Mouse (Mus musculus) embryo, embryonic 11.5 days (tissue): Measurements from ENCODE around the gene Znrf4.
A peak's percentile ranks its signal among the peaks of the same experiment; 100 is the strongest.
"Not testable (repeated sequence)": the region's sequence is repeated elsewhere in the genome, so short reads cannot be mapped to it uniquely, and the experiment has no call there.

Experiments
- DNase-seq: peaks from one replicate; pipeline ENCODE4 v3.0.0-alpha.2; 2012; ENCODE audit warnings: low read depth, low spot score

Znrf4 gene

GRCm38 (mm10) chr17:56536192-56536591 is 24.0 kb upstream of the Znrf4 start:
- DNase-seq: no peak

- DNase-seq: no peak
These were observed 12.7 kb upstream of the Znrf4 start for GRCm38 (mm10) chr17:56524943-56525342.

GRCm38 (mm10) chr17:56522744-56523143 is 10.5 kb upstream of the Znrf4 start:
- no peak for DNase-seq

- DNase-seq: no peak
These were observed 3.6 kb upstream of the Znrf4 start for GRCm38 (mm10) chr17:56515690-56516410.

GRCm38 (mm10) chr17:56514916-56515315 is 2.7 kb upstream of the Znrf4 start:
- DNase-seq: no peak

- no peak for DNase-seq
These were observed 2.1 kb upstream of the Znrf4 start for GRCm38 (mm10) chr17:56514330-56514729.

- no peak for DNase-seq
These were observed 532 bp downstream of the Znrf4 start for GRCm38 (mm10) chr17:56511707-56512090.

GRCm38 (mm10) chr17:56510970-56511706 is 1.1 kb downstream of the Znrf4 start:
- no peak for DNase-seq

GRCm38 (mm10) chr17:56510473-56510969 is 1.7 kb downstream of the Znrf4 start:
- no peak for DNase-seq

DNA sequence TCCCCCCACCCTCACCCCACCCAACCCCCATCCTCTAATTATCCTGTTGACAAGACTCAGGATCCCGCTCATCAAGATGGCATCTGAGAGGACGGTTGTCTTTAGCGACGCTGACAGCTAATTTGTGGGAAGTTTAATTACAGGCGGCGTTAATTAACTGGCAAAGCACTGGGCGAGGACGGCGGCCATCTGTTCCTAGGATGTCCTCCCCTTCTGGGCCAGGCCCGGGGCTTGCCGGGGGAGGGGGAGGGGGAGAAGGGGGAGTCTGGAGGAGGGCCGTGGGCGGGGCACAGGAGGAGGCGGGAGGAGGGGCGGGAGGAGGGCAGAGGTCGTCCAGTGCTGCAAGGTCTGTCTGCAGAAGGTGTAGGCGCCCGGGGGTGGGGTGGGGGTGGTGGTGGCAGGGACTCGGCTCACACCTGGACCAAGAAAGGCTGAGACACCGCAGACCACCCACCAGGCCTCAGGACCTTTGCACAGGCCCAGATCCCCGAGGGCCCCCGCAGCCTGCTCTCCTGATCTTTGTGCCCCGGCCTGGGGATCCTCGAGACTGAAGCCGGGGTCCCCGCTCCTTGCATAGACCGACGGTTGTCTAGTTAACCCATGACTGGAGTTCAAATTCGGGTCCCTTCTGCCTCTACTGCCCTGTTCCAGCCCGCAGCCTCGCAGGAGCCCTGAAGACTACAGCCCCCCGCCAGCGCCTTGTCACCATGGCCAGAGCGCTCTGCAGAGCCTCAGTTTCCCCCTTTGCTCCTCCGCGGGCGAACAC is 2.3 kb downstream of the Znrf4 start:
- DNase-seq: no peak

GRCm38 (mm10) chr17:56509021-56509640 is 3.1 kb downstream of the Znrf4 start:
- DNase-seq: no peak

DNA sequence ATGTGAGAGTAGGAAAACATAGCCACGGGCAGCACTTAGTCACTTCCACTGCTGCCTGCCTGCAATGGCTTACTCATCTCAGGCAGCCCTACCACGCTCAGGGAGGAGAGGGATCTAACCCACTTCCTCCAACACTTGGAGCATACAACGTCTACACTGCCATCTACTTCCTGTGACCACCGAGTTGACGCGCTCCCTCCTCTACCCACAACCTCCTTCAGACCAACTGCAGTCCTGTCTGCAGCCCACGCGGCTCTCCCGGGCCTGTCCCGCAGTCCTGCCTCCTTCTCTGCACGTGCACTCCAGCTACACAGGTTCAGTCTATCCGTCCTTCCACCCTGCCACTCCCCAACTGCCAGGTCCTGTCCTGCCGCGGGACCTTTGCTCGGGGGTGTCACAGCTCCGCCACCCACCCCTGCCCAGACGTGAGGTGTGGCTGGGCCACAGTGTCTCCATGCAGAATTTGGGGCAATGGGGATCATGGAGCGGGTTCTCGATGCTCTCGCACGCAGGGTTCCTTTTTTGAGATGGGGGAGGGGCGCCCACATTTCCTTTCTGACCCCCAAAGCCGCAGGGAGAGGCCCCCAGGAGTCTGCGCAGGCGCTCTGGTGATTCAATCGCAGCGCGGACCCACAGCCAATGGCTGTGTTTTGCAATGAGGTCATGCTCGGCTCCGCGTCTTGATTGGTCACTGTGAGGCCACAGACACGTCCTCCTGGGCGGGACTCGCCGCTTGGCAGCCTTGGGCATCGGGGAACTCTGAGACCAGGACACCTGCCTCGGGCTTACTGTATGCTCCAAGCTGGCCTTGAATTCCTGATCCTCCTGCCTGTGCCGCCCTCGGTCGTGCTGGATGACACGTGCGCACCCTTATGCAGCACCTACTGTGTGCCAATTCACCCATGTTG is 4.8 kb downstream of the Znrf4 start:
- peak; percentile 90 for DNase-seq

GRCm38 (mm10) chr17:56506417-56507065 is 5.7 kb downstream of the Znrf4 start:
- DNase-seq: no peak

- no peak for DNase-seq
These were observed 6.8 kb downstream of the Znrf4 start for GRCm38 (mm10) chr17:56505401-56505800.

GRCm38 (mm10) chr17:56502526-56502925 is 9.7 kb downstream of the Znrf4 start:
- no peak for DNase-seq

DNA sequence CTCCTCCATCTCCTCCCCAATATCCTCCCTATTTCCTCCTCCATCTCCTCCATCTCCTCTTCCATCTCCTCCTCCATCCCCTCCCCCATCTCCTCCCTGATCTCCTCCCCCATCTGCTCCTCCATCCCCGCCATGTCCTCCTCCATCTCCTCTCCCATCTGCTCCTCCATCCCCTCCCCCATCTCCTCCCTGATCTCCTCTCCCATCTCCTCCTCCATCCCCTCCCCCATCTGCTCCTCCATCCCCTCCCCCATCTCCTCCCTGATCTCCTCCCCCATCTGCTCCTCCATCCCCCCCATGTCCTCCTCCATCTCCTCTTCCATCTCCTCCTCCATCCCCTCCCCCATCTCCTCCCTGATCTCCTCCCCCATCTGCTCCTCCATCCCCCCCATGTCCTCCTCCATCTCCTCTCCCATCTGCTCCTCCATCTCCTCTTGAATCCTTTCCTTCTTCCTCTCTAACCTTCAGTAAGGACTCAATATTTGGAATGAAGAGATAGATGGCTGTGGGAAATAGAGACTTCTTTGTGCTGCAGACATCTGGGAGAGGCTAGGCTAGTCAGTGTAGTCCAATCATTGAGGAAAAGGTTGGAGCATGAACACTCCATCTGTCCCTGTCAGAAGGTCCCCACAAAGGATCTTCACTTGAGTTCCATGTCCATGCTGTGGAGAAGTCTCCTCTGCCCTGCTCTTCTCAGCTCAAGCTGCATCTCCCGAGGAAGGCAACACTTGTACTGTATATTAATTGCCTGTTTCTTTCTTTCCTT is 10.4 kb downstream of the Znrf4 start:
- not testable (repeated sequence) for DNase-seq

- no peak for DNase-seq
These were observed 13.0 kb downstream of the Znrf4 start for GRCm38 (mm10) chr17:56499229-56499628.

GRCm38 (mm10) chr17:56494480-56494879 is 17.8 kb downstream of the Znrf4 start:
- DNase-seq: no peak

DNA sequence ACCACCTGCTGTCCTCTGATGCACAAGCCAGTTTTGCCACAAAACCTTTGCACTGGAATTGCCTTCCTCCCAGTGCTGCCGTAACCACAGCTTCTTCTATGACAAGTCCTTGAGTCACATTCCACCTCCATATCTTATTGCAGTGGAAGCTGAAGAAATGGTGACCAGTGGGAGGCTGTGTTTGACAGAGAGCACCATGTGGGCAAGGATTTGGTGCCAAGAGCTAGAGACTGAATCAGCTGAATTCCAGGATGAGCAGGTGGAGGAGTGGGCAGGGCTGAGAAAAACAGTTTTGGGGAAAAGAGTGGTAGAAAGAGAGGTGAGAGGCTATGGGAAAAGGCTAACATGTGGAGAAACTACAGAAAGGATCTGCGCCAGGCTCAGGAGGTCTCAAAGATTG is 18.4 kb downstream of the Znrf4 start:
- no peak for DNase-seq
